Mouse (Mus musculus) Muller cell, postnatal 12 days (primary cell): Measurements from ENCODE around the gene Igf2bp3.
A peak's percentile ranks its signal among the peaks of the same experiment; 100 is the strongest.
"Not testable (repeated sequence)": the region's sequence is repeated elsewhere in the genome, so short reads cannot be mapped to it uniquely, and the experiment has no call there.

ENCODE experiments used
- DNase-seq: peaks from one replicate; pipeline ENCODE4 v3.0.0-alpha.2; 2015; ENCODE audit errors: inconsistent ontology term

Gene Igf2bp3

GRCm38 (mm10) chr6:49214928-49215747 lies at the start of gene Igf2bp3:
Gene Igf2bp3 (minus strand): TSS chr6:49214957.
- DNase-seq: peak; percentile 76

GRCm38 (mm10) chr6:49264446-49264845 lies 49.7 kb upstream of the Igf2bp3 start:
- DNase-seq: not testable (repeated sequence)

- DNase-seq: peak; percentile 98
Measured at GRCm38 (mm10) chr6:49263847-49264243, 49.1 kb upstream of the Igf2bp3 start, which contains the start of gene Tra2a. Gene Tra2a (minus strand): TSS chr6:49264033.

- DNase-seq: peak; percentile 65
Measured at GRCm38 (mm10) chr6:49263081-49263846, 48.5 kb upstream of the Igf2bp3 start.

GRCm38 (mm10) chr6:49262421-49262820 lies 47.7 kb upstream of the Igf2bp3 start:
- peak; percentile 29 for DNase-seq

GRCm38 (mm10) chr6:49259711-49260110 lies 45.0 kb upstream of the Igf2bp3 start:
- DNase-seq: no peak

GRCm38 (mm10) chr6:49257880-49258279 lies 43.1 kb upstream of the Igf2bp3 start:
- DNase-seq: no peak

GRCm38 (mm10) chr6:49252207-49252606 lies 37.5 kb upstream of the Igf2bp3 start:
- DNase-seq: no peak

GRCm38 (mm10) chr6:49251199-49251598 lies 36.4 kb upstream of the Igf2bp3 start:
- no peak for DNase-seq

GRCm38 (mm10) chr6:49247246-49247645 lies 32.5 kb upstream of the Igf2bp3 start:
- DNase-seq: peak; percentile 22

GRCm38 (mm10) chr6:49242331-49242730 lies 27.6 kb upstream of the Igf2bp3 start:
- no peak for DNase-seq

- no peak for DNase-seq
Measured at GRCm38 (mm10) chr6:49241562-49241961, 26.8 kb upstream of the Igf2bp3 start.

GRCm38 (mm10) chr6:49236331-49236730 lies 21.6 kb upstream of the Igf2bp3 start:
- peak; percentile 95 for DNase-seq

GRCm38 (mm10) chr6:49233356-49233755 lies 18.6 kb upstream of the Igf2bp3 start:
- DNase-seq: no peak

GRCm38 (mm10) chr6:49228126-49228679 lies 13.4 kb upstream of the Igf2bp3 start:
- DNase-seq: no peak

GRCm38 (mm10) chr6:49227184-49227735 lies 12.5 kb upstream of the Igf2bp3 start:
- DNase-seq: peak; percentile 59

- no peak for DNase-seq
Measured at GRCm38 (mm10) chr6:49225728-49226123, 11.0 kb upstream of the Igf2bp3 start.

- DNase-seq: no peak
Measured at GRCm38 (mm10) chr6:49224923-49225727, 10.4 kb upstream of the Igf2bp3 start.

- no peak for DNase-seq
Measured at GRCm38 (mm10) chr6:49221906-49222305, 7.1 kb upstream of the Igf2bp3 start.

GRCm38 (mm10) chr6:49219920-49220604 lies 5.3 kb upstream of the Igf2bp3 start:
- DNase-seq: no peak
